Mouse (Mus musculus) embryo, embryonic 10.5 days (tissue): ENCODE results near the gene Mtfr1l.
A peak's percentile ranks its signal among the peaks of the same experiment; 100 is the strongest.

Source experiments
- DNase-seq: peaks from one replicate; pipeline ENCODE4 v3.0.0-alpha.2; 2015; ENCODE audit warnings: low spot score

Mtfr1l gene

DNA sequence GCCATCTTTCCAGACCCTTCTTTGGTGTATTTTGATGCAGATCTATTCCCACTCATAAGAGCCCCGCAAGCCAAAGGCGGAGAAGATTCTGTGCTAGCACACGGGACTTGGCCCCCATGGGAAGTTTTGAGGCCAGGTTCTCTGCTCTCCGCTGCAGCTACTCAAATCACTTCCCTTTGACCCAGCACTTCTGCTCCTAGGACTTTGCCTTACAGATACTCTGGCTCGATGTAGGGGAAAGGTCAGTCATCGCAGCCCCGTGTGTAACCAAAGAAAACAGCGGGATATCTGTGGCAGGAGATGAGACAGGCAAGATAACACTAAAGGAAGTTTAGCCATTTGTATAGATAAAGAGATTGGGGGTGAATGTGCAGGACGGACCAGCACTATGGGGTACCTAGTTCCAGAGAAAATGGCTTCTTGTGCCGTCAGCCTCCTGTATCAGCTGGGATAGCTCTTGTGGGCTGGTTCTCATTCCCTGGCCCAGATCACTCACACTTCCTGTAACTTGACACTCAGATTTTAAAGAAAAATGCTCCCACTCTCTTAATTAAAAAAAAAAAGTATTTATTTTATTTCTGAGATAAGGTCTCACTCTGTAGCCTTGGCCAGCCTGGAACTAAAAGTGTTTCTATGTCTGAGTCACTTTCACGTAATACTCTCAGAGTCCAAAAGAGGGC is 45.1 kb downstream of the Mtfr1l start:
- no peak for DNase-seq

DNA sequence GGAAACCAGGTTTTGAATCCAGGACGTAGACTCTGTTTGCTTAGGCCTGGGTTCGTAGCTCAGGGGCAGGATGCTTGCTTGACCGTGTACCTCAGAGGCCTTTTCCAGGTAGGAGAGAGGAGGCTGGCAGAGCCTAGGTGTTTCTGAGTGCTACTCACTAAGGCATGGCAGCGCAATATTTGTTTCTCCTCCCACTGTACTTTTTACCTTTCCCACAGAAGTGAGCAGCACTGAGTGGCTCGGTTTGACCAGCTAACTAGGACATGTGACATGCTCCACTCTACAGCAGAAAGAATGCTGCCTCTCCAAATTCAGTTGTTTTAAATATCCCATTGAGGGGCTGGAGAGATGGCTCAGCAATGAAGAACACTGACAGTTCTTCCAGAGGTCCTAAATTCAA is 47.0 kb downstream of the Mtfr1l start:
- no peak for DNase-seq

DNA sequence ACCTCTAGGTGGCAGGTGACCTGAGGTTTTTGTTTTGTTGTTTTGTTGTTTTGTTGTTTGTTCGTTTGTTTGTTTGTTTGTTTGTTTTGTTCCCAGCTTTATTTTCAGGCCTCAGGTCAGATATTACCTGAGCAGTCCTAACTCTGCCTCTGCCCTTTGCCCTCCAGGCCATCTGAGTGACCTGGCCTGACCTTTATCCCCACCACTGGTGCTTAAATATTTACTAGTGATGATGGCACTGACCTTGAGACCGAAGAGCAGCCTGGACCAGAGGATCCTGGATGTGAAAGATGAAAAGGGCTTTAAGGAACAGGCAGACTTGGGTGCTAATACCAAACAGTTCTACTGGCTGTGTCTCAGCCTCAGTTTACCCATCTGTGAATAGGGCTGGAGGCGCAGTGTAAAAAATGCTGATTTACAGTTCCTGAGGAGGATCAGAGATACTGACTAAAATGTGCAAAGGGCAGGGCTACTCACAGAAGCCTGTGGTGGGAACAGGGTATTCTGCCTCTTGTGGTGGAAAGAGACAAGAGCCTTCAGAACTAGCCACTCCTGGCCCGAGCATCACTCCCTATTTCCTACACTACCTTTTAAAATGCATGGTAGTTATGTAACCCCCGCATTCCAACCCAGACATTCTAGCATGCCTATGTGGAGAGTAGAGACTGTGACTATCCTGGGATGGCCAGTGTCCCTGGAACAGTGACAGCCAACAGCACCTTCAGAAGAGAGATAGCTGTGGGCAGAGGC is 49.9 kb downstream of the Mtfr1l start:
- no peak for DNase-seq

DNA sequence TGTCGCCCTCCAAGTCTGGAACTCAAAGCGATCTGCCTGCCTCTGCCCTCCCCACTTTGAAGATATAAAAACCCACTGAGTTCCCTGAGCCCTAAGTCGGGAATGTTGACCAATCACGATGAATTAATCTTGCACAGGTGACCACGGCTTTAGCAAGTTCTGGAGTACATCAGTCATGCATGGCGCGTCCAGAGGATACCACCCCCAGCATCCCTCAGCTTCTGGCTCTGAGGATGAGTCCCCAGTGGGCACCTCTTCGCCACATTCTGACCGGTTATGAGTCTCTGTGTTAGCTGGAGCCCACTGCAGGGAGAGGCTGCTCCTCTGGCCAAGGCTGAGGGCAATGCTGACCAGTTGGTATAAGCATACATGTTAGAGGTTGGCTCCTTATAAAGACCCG is 51.0 kb downstream of the Mtfr1l start:
- no peak for DNase-seq

DNA sequence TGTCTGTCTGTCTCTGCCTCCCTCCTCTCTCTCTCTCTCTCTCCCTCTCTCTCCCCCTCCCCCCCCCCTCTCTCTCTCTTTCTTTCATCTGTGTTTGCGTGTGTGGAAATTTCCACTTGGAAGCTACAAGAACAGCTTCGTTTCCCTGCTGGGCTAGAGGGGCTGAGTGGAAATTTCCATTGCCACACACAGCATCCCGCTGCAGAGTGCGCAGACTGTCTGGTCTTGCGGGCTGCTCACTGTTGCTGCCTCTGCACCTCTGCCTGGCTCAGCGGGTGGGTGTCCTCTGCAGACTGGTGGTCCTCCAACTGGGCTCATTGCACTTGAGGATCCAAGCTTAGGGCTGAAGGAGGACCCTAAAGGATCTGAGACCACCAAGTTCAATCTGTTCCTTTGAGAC is 51.5 kb downstream of the Mtfr1l start:
- DNase-seq = no peak

DNA sequence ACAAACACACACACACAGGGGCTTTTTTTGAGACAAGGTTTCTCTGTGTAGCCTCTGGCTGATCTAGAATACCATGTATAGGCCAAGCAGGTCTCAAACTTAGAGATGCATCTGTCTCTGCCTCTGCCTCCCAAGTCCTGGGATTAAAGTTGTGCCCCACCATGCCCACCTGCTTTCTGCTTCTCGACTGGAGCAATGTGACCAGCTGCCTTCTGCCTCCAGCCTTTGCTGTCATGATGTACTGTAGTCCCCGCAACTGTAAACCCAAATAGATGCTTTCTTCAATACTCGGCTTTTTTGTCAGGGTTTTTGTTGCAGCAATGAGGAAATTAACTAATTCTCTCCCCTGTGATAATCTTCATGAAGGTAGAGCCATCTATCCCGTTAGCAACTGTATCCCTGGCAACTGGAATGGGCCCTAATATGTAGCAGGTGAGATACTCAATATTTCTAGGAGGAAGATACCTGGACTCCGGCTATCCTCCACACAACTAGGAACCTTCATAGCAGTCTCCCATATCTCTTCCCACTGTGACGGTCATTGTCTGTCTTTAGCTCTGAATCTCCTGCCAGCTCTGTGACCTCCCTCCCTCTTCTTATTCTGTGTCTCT is 52.0 kb downstream of the Mtfr1l start:
- DNase-seq = no peak

DNA sequence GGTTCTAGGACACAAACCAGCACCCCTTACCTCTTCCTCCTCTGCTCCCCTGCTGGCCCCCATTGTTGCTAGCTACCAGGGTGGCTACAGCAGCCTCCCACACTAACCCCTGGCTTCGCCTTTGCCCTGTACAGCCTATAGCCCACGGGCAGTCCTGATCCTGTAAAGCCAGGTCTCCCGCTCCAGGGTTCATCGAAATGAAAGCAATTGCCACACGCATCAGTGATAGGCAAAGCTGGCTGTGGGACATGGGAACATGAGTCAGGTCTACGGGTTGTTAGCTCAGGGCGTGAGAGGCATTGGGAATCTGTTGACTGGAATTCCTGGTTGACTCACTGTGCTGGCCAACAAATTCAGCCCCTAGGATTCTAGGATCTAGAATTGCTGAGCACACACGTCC is 52.7 kb downstream of the Mtfr1l start:
- no peak for DNase-seq

DNA sequence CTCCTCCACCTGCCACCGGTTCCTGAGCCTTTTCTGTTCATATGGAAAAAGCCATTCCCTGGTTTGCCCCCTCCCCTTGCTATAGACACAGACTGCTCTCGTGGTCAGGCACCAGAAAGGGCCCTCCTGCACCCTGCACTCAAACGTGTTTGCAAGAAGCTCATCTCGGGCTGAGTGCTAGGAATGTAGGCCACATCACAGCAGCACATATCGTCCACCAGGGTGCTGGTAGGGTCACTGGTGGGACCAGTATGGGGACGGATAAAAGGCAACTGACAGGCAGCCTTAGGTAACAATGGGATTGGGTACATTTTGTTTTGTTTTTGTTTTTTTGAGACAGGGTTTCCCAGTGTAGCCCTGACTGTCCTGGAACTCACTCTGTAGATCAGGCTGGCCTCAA is 53.9 kb downstream of the Mtfr1l start:
- no peak for DNase-seq

DNA sequence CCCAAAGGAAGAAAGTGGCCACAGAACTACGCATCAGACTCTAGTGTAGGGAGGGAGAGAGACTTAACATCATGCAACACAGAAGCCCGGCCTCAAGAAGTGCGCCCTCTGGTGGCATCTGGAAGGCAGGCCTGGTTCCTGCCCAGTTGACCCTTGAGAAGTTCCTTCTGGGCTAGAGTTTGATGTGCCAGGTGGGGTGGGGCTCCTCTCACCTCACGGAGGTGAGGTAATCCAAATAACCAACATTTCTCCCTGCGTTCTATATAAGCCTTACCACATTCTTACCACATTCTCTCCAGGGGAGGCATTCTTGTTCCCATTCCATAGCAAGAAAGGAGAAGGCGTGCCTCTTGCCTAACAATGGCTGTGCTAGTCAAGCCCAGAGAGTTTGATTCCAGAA is 54.3 kb downstream of the Mtfr1l start:
- peak; percentile 84 for DNase-seq

DNA sequence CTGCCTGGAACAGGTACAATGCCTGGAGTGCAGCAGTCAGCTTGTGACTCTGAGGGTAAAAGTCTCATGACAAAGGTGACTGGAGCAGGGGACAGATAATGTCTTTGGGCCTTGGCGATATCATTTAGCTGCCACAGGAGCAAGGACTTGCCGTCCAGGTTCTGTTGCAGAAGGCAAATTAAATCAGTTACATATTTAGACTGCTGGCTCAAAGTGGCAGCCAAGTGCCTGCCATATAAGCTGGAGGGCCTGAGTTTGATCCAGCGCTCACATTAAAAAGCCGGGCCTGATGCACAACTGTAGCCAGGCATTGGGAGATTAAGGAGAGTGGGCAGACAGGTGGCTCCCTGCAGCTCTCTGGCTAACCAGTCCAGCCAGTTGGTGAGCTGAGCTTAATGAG is 55.3 kb downstream of the Mtfr1l start:
- DNase-seq = no peak

DNA sequence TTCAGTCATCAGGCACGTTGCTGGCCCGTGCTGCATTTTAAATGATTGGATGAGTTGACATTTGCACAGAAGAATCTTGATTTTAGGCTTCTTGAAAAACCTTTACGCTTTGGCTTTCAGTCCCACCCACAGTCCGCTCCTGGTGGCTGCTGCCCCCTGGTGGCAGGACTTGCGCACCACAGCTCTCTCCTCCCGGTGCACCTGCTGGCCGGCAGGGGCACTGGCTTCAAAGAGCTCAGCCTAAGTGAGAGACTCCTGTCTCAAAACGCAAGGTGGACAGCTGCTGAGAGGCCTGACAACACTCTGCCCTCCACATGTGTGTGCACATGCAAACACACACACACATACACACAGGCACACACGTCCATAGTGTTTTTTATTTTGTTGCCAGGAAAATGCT is 57.2 kb downstream of the Mtfr1l start:
- peak; percentile 85 for DNase-seq

DNA sequence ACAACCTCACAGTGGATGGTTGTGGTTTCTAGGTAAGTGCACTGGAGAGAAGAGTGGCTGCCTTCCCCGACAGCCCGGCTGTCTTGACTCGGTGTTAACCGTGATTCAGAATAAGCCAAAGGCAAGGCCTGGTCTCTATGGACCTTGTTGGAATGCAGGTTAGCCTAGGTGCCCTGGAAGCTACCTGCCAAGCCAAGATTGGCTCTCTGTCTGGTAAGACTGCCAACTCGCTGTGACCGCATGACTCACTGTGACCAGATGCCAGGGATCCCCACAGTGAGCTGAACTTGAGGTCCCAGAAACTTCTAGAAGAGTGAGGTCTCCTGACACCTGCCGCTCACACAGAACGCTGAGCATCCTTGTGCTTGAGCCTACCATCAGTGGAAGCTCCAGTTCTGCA is 58.3 kb downstream of the Mtfr1l start:
- DNase-seq = no peak
